Mouse (Mus musculus): ENCODE measurements at regions not wholly inside any gene's neighbourhood (a gene's known extent, or its start where the extent isn't known, plus 50 kb on each side); places are given as distances from the start of the nearest gene placed in this dataset.

GRCm38 (mm10) chr14:46145584-46145983 is 233.6 kb upstream of the Gm15217 start:
- TF ChIP-seq CTCF (IDR thresholded peaks at IDR 0.05; ENCODE audit: low read depth, low read length) (no peak), POLR2A (IDR thresholded peaks at IDR 0.05; ENCODE audit: borderline replicate concordance, low read depth, low read length) (no peak)

Measured in bone marrow macrophage, adult 2 months (primary cell).